Mouse (Mus musculus) cerebellum, adult (tissue): Measurements from ENCODE around the gene Qser1.
A peak's percentile ranks its signal among the peaks of the same experiment; 100 is the strongest.
"Not testable (repeated sequence)": the region's sequence is repeated elsewhere in the genome, so short reads cannot be mapped to it uniquely, and the experiment has no call there.

Source experiments
- ATAC-seq: cut with Nextera tagmentation; 2 replicates; pipeline ENCODE4 v1.9.2; 2017; ENCODE audit warnings: mild to moderate bottlenecking, moderate library complexity, mixed read lengths; ENCODE audit not compliant: insufficient number of reproducible peaks, low FRiP score, low TSS enrichment

The Qser1 gene

GRCm38 (mm10) chr2:104818763-104819162 lies 2.2 kb upstream of the Qser1 start:
- not testable (repeated sequence) for ATAC-seq

- ATAC-seq: no peak
Measured at GRCm38 (mm10) chr2:104817555-104818330, 1.2 kb upstream of the Qser1 start.

DNA sequence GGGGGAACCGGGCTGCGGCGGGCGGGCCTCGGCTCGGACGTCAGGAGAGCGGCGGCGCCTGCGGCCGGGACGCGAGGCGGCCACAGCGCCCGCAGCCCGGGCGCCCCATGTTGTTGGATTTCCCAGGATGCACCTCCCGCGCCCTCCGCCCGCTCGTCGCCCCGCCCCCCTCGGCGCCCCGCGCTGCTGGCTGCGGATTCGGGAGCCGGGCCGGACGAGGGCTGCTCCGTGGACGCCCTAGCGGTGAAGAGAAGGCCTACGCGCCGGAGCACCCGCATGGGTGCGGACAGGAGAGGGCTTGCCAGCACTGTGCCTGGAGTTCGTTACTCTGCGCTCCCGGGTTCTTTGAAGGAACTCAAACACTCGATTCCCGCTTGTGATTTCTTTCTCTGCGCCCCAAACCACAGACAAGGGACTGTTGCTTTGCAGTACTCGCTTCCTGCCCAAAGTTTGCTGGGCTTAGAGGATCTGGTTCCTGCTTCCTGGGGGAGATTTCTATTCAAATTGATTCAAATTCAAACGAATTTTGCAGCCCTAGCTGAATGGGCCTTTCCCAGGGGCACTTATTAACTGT lies 393 bp upstream of the Qser1 start:
- peak; percentile 95 for ATAC-seq

GRCm38 (mm10) chr2:104815561-104816370 lies 794 bp downstream of the Qser1 start:
- peak; percentile 36; the same call in 1 of the 2 replicates for ATAC-seq

DNA sequence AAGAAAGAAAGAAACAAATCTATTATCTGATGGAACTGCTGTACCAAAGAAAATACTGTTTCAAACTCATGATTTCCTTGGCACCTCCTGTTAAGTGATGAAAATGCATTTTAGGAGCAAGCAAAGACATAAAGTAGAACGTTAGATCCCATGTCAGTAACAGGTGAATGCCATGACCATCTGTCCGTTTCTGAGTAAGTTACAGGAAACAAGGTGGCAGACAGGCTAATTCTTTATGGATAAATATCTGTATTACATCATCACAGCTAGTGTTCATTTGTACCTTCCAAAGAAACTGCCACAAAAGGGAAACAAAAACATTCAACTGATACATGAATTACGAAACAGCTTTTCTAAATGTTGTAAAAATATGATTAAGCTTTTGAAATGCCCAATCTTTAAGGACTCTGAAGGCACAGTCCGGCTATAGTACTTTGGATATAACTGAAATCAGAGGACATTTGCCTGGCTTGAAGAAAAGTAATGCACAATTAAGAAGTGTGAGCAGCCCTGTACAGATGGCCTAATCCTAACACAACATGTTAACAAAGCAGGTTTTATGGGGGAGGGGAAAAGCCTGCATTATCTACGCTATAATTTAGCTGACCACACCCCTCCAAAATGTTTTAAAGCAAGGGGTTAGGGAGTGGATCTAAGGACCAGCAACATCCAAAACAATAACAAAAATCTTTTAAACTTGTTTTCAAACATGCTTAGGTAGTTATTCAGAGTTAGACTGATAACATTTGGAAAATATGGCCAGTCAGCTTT lies 2.2 kb downstream of the Qser1 start:
- ATAC-seq: no peak

DNA sequence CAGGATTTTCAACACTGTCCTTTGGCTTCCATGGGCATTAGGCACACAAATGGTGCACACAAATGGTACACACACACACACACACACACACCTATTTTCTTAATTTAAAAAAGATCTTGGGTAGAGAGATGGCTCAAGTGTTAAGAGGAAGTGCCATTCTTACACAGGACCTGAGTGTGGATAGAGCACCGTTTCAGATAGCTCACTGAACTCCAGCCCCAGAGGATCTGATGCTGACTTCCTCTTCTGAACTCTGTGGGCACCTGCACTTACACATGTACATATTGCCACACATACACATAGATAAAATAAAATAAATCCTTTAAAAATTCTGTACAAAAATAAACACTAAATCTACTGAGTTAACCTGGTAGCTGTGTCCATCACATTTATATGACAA lies 11.1 kb downstream of the Qser1 start:
- ATAC-seq: no peak

- ATAC-seq: 0 out of 2 replicates have a peak, but pooled peaks have one; percentile 40
Measured at GRCm38 (mm10) chr2:104774763-104775162, 41.8 kb downstream of the Qser1 start.

GRCm38 (mm10) chr2:104768697-104769096 lies 47.9 kb downstream of the Qser1 start:
- no peak for ATAC-seq

- no peak for ATAC-seq
Measured at GRCm38 (mm10) chr2:104764018-104764417, 52.5 kb downstream of the Qser1 start.

DNA sequence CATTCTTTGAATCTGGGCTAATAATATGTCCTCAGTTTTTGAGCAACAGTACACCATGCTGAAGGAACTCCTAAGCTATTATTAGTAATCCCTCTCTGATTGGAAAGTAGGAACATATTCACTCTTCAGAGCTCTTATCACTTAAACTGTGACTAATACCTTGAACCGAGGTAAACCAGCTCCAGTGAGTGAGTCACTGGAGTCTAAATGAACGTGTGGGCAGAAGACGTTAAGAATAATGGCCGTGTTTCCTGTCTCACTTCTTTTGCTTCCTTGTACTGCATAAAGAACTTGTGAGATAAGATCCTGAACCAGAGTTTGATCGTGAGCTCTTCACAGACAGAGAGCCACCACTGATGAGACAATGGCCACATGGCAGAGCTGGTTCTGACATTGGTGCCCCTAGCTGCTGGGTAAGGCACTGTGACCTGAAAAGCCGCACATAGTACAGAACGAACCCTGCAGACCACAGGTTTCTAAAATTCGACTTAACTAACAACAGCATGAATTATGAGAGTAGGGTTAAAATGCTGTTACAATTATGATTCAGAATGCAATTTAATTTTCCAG lies 53.3 kb downstream of the Qser1 start:
- no peak for ATAC-seq

GRCm38 (mm10) chr2:104750611-104751010 lies 65.9 kb downstream of the Qser1 start:
- ATAC-seq: no peak

DNA sequence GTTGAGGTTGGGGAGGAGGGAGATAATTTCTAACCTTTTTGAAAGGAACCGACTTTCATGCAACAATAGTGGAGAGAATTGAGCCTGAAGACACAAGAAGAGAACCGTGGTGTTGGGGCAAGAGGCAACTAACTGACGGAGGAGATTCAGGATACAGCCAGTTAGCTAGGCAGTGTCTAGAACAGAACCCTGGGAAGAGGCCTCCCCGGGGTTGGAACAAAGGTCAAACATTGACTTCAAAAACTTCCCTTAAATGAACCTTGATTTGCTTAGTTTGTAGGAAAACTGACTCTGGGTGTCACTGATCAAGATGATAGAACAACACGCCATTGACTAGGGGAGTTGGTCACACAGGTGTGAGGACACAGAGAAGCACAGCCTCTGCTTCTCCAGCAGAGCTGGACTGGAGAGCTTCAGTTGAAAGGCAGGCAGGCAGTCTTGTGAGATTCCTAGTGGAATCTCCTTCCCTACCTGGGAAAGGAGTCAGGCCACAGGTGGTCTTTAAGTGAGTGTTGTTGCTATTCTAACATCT lies 67.8 kb downstream of the Qser1 start:
- no peak for ATAC-seq

- no peak for ATAC-seq
Measured at GRCm38 (mm10) chr2:104746251-104746650, 70.3 kb downstream of the Qser1 start.

DNA sequence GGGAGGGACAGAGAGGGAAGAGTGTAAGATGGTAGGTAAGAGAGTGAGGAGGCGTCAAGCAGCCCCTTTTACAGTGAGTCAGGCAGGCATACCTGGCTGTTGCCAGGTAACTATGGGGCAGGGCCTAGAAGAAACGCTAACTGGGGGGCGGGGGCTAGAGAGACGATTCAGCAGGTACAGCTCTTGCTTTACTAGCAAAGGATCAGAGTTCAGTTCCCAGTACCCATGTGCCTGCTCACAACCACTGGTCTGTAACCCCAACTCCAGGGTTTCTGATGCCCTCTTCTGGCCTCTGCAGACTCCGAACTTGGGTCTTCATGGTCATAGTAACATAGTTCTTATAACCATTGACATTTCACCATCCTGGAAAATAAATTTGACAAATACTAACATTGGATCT lies 72.6 kb downstream of the Qser1 start:
- no peak for ATAC-seq

GRCm38 (mm10) chr2:104743160-104743559 lies 73.4 kb downstream of the Qser1 start:
- 0 out of 2 replicates have a peak, but pooled peaks have one; percentile 7 for ATAC-seq

GRCm38 (mm10) chr2:104742741-104743064 lies 73.9 kb downstream of the Qser1 start, which contains the start of gene Depdc7:
Gene Depdc7 (minus strand): TSS chr2:104742878.
- peak; percentile 85 for ATAC-seq

DNA sequence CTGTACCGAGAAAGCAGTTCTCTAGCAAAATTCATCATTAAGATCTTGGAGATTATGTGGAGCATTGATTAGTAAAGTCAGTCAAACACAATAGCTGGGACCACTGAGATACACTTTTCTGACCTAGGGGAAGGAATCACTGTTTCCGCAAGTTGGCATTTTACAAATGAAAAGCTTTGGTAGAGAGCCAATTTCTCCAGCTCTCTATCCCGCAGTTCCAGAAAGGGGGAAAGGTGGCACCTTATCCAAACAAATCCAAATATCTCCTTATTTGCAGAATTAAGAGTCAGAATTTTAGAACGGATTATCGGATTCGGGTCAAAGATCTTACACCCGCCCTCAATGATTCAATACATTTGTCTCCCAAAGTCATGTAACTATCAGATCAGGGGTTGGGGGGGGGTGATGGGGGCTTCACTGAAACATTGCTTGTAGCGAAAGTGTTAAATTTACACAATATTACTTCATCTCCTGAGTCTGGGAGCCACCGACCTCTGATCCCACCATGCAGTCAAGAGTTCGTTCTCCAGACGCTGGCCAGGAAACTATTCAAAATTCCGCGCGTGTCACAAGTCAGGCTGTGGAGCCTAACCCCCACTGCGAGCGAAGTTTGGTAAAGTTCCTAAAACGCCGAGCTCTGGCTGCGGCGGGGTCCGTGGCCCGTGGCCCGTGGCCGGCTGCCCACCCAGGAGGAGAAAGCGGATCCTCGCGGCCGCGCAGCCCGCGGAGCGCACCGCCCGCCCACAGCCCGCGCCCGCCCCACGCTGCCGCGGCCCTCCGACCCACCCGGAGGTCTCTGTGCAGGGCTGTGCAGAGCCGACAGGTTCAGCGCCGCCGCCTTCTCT lies 74.4 kb downstream of the Qser1 start:
- no peak for ATAC-seq

- ATAC-seq: no peak
Measured at GRCm38 (mm10) chr2:104741015-104741758, 75.4 kb downstream of the Qser1 start.
